Mouse (Mus musculus) midbrain, embryonic 14.5 days (tissue): ENCODE data around the gene Card11. TPM values are rescaled to one million over a fixed set of nuclear protein-coding genes. Genes with fewer than 3 reads are reported as not detected.
A peak's percentile ranks its signal among the peaks of the same experiment; 100 is the strongest.

ENCODE experiments used
- ATAC-seq: fragments of 200-750 bp; cut with Nextera tagmentation; 2 replicates; pipeline ENCODE4 v1.8.0; 2017; ENCODE audit warnings: moderate number of reproducible peaks, moderate library complexity; ENCODE audit not compliant: low FRiP score, low TSS enrichment
- DNase-seq: peaks from one replicate; pipeline ENCODE4 v3.0.0-alpha.2; 2015
- H3K27ac ChIP-seq: fragments of 300-500 bp; sonication (generic); replicated peaks from 2 replicates; pipeline ENCODE4 v1.5.1; 2014; ENCODE audit warnings: mild to moderate bottlenecking, low read depth, low read length, moderate library complexity
- H3K27me3 ChIP-seq: fragments of 300-500 bp; sonication (generic); 2 replicates; pipeline ENCODE4 v1.6.1; 2014; ENCODE audit warnings: low read length, control low read depth, mixed read lengths; ENCODE audit not compliant: control insufficient read depth, insufficient read depth
- H3K36me3 ChIP-seq: fragments of 300-500 bp; sonication (generic); 2 replicates; pipeline ENCODE4 v1.6.1; 2014; ENCODE audit warnings: low read length, control low read depth; ENCODE audit not compliant: control insufficient read depth, insufficient read depth
- H3K4me1 ChIP-seq: fragments of 300-500 bp; sonication (generic); 2 replicates; pipeline ENCODE4 v1.6.1; 2014; ENCODE audit warnings: mild to moderate bottlenecking, antibody characterized with exemption, low read length, control low read depth; ENCODE audit not compliant: control insufficient read depth, insufficient read depth
- H3K4me2 ChIP-seq: fragments of 300-500 bp; sonication (generic); 2 replicates; pipeline ENCODE4 v1.6.1; 2014; ENCODE audit warnings: mild to moderate bottlenecking, low read length, moderate library complexity
- H3K4me3 ChIP-seq: fragments of 300-500 bp; sonication (generic); replicated peaks from 2 replicates; pipeline ENCODE4 v1.5.1; 2014; ENCODE audit warnings: low read depth, low read length
- H3K9ac ChIP-seq: fragments of 300-500 bp; sonication (generic); replicated peaks from 2 replicates; pipeline ENCODE4 v1.6.1; 2014; ENCODE audit warnings: mild to moderate bottlenecking, low read length, moderate library complexity
- H3K9me3 ChIP-seq: fragments of 300-500 bp; sonication (generic); 2 replicates; pipeline ENCODE4 v1.6.1; 2016; ENCODE audit warnings: low read length, control low read depth, mixed read lengths; ENCODE audit not compliant: control insufficient read depth
- WGBS: fragments of 180-500 bp; shearing (Covaris S2); extraction: QIAGEN DNeasy Blood & Tissue Kit; methylation state at CpG from one replicate; pipeline ENCODE4 v1.1.7; 2014; 5-methylcytosine and 5-hydroxymethylcytosine counted together
- polyA plus RNA-seq: library from polyadenylated mRNA; unstranded; fragments of >200 nt; fragmentation: Nextera tagmentation; extraction: Ambion mirVana; gene quantifications from 2 replicates; pipeline ENCODE4 v1.2.1, GENCODE M21; 2014

The Card11 gene
- polyA plus RNA-seq, 1 experiment from 2014 or later, result 0.28 TPM

DNA sequence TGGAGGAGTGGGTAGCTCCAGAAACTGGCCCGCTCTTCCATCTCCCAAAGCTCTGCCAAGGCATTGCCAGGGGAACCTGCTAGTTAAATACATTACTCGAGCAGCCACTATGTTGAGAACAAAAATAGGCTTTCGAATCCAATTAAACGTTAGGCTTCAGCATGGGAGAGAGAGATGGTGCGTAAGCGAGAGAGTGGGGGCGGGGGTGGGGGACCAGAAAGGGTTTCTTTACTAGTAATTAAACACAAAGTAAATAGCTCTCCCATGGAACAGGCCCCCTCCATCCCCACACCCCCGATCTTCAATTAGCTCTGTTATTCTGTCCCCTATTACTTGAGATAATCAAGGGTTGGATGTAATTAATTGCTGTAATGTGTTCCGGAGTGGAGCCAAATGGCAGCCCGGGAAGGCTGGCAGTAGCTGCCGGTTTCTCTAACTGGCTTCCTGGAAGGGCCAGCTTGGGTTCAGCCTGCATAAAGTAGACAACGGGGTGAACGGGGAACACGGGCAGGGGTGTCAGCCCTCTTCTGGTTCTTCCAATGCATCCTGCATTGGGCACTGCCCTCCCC is 59.4 kb downstream of the Card11 start:
- peak; percentile 45 for DNase-seq
- no peak for ATAC-seq
- Histone ChIP-seq H3K9ac (no peak overlapping the region), H3K36me3 (no peaks in the 10 kb centered on the region), H3K4me1 (peaks cover 7% of the 10 kb centered on the region), H3K4me2 (no peak overlapping the region), H3K27ac (peak overlapping the region; percentile 32; the same call in 1 of the 2 replicates), H3K27me3 (no peaks in the 10 kb centered on the region), H3K4me3 (no peak overlapping the region), H3K9me3 (no peaks in the 10 kb centered on the region)
- WGBS, result 79% methylated on average over 14 of the region's 14 CpGs

- H3K4me2 ChIP-seq, result no peak overlapping the region
- WGBS, result 61% methylated on average over 5 of the region's 5 CpGs
- H3K9me3 ChIP-seq, result no peaks in the 10 kb centered on the region
- no peak overlapping the region for H3K4me3 ChIP-seq
- no peak overlapping the region for H3K9ac ChIP-seq
- no peaks in the 10 kb centered on the region for H3K36me3 ChIP-seq
- H3K27me3 ChIP-seq, result no peaks in the 10 kb centered on the region
- DNase-seq (no peak), ATAC-seq (no peak)
- H3K27ac ChIP-seq, result peak overlapping the region; percentile 32; the same call in 1 of the 2 replicates
- peaks cover 7% of the 10 kb centered on the region for H3K4me1 ChIP-seq
Measured at GRCm38 (mm10) chr5:140940257-140940922, 60.0 kb downstream of the Card11 start.

GRCm38 (mm10) chr5:140936816-140937215 is 63.6 kb downstream of the Card11 start:
- no peak overlapping the region for H3K4me3 ChIP-seq
- no peak for DNase-seq
- H3K27me3 ChIP-seq, result no peaks in the 10 kb centered on the region
- no peak overlapping the region for H3K4me2 ChIP-seq
- no peak overlapping the region for H3K9ac ChIP-seq
- peaks cover 7% of the 10 kb centered on the region for H3K4me1 ChIP-seq
- no peaks in the 10 kb centered on the region for H3K36me3 ChIP-seq
- H3K27ac ChIP-seq, result no peak overlapping the region
- no peak for ATAC-seq
- WGBS, result 79% methylated on average over 7 of the region's 7 CpGs
- no peaks in the 10 kb centered on the region for H3K9me3 ChIP-seq

DNA sequence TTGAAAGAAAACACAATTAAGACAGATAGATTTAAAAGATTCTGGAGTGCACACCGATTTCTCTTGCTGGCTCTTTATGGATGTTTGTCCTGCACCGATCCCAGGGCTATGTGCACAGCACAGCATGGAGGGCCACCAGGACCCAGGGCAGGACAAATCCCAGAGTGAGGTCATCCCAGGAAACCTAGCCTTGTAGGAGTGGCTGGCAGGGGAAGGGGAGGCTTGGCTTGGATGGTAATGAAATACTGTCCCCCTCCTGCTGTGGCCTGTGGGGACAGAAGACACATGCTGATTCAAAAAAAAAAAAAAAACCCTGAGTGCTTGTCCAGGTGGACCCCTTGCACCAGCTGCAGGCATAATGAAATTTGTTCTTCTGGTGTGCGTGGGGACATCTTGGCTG is 64.5 kb downstream of the Card11 start:
- DNase-seq (no peak), ATAC-seq (no peak)
- H3K27ac ChIP-seq, result no peak overlapping the region
- peaks cover 6% of the 10 kb centered on the region for H3K4me1 ChIP-seq
- no peaks in the 10 kb centered on the region for H3K36me3 ChIP-seq
- no peak overlapping the region for H3K4me2 ChIP-seq
- 90% methylated on average over 3 of the region's 3 CpGs for WGBS
- H3K4me3 ChIP-seq, result no peak overlapping the region
- no peaks in the 10 kb centered on the region for H3K9me3 ChIP-seq
- no peak overlapping the region for H3K9ac ChIP-seq
- no peaks in the 10 kb centered on the region for H3K27me3 ChIP-seq

GRCm38 (mm10) chr5:140934639-140935315 is 65.6 kb downstream of the Card11 start:
- no peaks in the 10 kb centered on the region for H3K27me3 ChIP-seq

GRCm38 (mm10) chr5:140931523-140932229 is 68.7 kb downstream of the Card11 start:
- Histone ChIP-seq H3K4me3 (no peak overlapping the region), H3K36me3 (no peaks in the 10 kb centered on the region), H3K4me2 (no peak overlapping the region), H3K27me3 (no peaks in the 10 kb centered on the region), H3K4me1 (no peaks in the 10 kb centered on the region), H3K9ac (no peak overlapping the region), H3K9me3 (no peaks in the 10 kb centered on the region), H3K27ac (no peak overlapping the region)
- WGBS, result 58% methylated on average over 5 of the region's 5 CpGs
- ATAC-seq, result no peak
- DNase-seq, result no peak

More at GRCm38 (mm10) chr5:140934639-140935315, 65.6 kb downstream of the Card11 start:
- Histone ChIP-seq H3K4me1 (no peaks in the 10 kb centered on the region), H3K4me2 (no peak overlapping the region), H3K9ac (no peak overlapping the region), H3K36me3 (no peaks in the 10 kb centered on the region), H3K9me3 (no peaks in the 10 kb centered on the region), H3K27ac (no peak overlapping the region), H3K4me3 (no peak overlapping the region)
- ATAC-seq (no peak), DNase-seq (no peak)
- 84% methylated on average over 9 of the region's 9 CpGs for WGBS

DNA sequence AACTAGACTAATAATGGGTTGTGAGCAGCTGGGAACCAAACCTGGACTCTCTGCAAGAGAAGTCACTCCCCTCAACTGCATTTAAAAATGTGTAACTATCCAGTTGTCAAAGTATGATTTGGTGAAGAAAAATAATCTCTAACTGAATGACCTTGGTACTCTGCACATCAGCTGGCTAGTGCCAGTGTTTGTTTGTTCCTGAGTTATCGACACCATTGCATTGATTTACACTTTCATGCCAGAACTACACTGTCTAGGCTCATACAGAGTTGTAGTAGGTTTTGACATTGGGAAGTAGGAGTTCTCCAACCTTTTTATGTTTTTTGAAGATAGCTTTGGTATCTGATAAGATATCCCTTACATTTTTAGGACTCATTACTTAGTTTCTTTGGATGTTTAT is 81.9 kb downstream of the Card11 start:
- Histone ChIP-seq H3K4me1 (no peaks in the 10 kb centered on the region), H3K9ac (no peak overlapping the region), H3K27me3 (no peaks in the 10 kb centered on the region), H3K27ac (no peak overlapping the region), H3K9me3 (peaks cover 13% of the 10 kb centered on the region), H3K4me2 (no peak overlapping the region), H3K36me3 (no peaks in the 10 kb centered on the region), H3K4me3 (no peak overlapping the region)
- DNase-seq (no peak), ATAC-seq (no peak)
- WGBS, result 96% methylated on average over 1 of the region's 1 CpGs

- H3K4me1 ChIP-seq, result no peaks in the 10 kb centered on the region
- WGBS, result 87% methylated on average over 1 of the region's 1 CpGs
- H3K36me3 ChIP-seq, result no peaks in the 10 kb centered on the region
- H3K4me2 ChIP-seq, result no peak overlapping the region
- no peak overlapping the region for H3K9ac ChIP-seq
- no peak overlapping the region for H3K4me3 ChIP-seq
- ATAC-seq (no peak), DNase-seq (no peak)
- H3K27me3 ChIP-seq, result no peaks in the 10 kb centered on the region
- no peak overlapping the region for H3K27ac ChIP-seq
- peaks cover 13% of the 10 kb centered on the region for H3K9me3 ChIP-seq
Measured at GRCm38 (mm10) chr5:140917807-140918206, 82.6 kb downstream of the Card11 start.
